Mouse (Mus musculus): ENCODE data around the gene Dguok. TPM values are rescaled to one million over a fixed set of nuclear protein-coding genes. Genes with fewer than 3 reads are reported as not detected.

Gene Dguok
- polyA plus RNA-seq, 1 experiment: 64.1 TPM

GRCm38 (mm10) chr6:83459034-83459644 is 47.6 kb downstream of the Dguok start, which contains the start of gene Tet3:
TSS of gene Tet3 (minus strand) at chr6:83459084.
- DNase-seq (ENCODE audit: extremely low spot score in 1 of 2, low spot score in 1 of 2): no peak

DNA sequence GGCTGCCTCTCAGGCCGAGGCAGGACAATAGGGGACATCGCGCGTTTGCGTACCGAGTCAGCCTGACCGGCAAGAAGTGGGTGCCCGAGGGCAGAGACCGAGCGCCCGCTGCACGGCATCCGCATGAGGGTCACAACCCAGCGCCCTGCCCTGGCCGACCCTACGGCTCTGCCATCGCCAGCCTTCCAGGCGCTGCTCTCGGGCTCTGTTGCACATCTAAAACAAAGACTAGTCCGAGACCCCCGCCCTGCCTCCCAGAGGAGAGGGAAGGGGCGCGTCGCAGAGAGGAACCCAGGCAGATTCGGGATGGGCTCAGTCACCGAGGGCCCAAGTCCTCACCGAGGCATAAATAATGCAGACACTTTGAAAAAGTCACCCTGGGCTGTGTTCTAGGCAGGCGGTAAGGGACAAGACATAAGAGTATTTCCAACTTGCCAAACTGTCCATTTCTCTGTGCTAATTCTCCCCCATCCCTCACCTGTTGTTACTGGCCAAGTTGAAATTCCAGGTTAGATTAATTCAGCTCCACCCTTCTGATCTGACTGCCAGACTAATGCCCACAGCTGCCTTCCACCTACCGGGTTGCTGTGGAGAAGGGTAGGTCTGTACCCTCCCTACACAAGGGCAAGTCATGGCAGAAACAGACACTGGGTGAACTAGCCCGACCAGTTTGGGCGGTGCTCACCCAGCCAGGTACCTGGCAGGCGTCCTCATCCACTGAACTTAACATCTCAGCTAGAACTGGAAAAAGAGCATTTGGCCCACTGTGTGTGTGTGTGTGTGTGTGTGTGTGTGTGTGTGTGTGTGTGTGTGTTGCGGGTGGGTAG is 49.6 kb downstream of the Dguok start:
- DNase-seq (ENCODE audit: extremely low spot score in 1 of 2, low spot score in 1 of 2): no peak

DNA sequence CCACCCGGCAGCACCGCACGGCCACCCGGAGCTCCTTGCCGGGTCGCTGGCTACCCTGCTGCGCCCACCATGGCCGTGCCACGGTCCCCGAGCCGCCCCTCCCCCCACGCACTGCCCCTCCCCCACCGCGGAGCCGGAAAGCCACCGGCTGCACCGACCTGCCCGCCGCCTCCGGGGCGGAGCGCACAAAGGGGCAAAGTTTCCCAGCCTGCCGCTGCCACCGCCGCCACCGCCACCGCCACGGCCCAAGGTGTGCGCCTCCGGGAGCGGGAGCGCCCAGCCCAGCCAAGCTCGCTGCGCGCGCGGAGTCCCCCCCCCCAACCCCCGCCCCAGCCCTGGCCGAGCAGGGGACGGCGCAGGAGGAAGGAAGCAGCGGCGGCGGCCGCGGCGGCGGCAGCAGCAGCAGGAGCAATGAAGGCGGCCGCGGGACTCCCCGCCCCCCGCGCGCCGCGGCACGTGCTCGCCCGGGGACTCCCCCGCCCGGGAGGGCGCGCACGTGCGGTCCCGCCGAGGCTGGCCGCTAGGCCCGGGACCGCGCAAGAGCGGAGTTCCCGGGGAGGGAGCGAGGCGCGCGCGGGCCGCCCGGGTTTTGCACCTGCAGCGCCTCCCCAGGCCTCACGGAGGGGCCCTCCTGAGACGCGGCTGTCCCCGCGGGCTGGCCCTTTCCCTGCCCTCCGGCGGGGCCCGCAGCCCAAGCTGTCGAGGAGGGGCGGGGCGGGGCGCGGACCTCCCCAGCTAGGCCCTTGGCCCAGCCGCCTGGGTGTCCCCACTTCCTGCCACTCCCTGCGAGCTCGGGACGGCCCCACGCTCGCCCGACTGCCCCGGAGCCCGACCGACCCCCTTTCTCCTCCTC is 50.4 kb downstream of the Dguok start:
- peak in 1 of 2 experiments; percentile 33 for DNase-seq (ENCODE audit: extremely low spot score in 1 of 2, low spot score in 1 of 2)

GRCm38 (mm10) chr6:83455328-83456130 is 51.2 kb downstream of the Dguok start:
- DNase-seq (ENCODE audit: extremely low spot score in 1 of 2, low spot score in 1 of 2): no peak

GRCm38 (mm10) chr6:83453706-83454105 is 53.1 kb downstream of the Dguok start:
- DNase-seq (ENCODE audit: extremely low spot score in 1 of 2, low spot score in 1 of 2): no peak

DNA sequence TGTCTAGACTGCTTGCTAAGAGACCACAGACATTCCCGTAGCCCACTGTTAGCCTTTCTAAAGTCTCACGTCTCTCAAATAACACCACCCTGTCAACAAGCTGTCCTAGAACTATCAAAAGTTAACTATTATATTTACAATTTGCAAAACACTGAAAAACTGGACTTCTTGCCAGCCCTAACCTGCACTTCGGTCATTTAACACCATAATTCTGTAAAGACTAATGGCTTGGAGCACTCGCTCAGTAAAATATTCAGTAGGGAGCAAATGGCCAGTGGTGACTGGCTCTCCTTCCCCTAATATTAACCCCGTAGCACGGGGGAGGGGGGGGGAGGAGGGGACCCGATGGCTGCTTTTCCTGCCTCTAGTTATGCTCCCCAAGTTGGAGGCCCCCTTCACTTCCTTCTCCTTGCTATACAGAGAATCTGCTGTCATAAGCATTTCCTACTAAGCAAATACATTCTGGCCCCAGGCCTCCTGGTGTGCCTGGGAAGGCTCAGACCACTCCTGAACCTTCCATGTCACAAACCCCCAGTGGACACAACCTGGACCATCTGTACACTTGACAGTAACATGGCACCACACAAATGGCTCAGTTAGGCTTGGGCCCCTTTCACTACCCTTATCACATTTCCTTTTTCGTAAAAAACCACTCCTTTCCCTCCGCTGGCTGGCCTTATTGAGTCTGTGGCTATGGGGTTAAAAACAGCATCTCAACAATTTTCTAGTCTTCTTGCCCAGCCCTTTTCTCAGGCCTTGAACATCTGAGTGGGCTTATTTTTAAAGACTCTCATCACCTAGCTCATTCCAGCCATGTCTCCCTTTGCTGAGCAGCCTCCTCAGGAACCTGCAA is 56.1 kb downstream of the Dguok start:
- no peak for DNase-seq (ENCODE audit: extremely low spot score in 1 of 2, low spot score in 1 of 2)

DNA sequence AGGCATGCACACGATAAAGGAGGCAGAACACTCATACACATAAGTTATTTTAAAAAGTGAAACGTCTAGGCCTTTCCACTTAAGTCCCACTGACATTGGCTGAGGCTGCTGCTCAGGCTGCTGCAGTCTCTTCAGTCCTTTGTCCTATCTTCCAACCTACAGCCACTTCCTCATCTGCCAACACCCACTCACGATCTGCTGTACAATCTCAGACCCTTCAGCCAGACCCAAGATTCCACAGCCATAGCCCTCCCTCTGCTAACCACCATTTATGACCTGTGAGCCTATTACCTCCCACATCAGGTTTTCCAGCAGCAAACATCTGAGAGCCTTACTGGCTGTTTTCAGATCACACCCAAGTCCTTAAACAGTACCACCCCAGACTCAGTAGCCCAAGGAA is 57.3 kb downstream of the Dguok start:
- no peak for DNase-seq (ENCODE audit: extremely low spot score in 1 of 2, low spot score in 1 of 2)

- DNase-seq (ENCODE audit: extremely low spot score in 1 of 2, low spot score in 1 of 2): no peak
Observed at GRCm38 (mm10) chr6:83448911-83449310, 57.9 kb downstream of the Dguok start.

DNA sequence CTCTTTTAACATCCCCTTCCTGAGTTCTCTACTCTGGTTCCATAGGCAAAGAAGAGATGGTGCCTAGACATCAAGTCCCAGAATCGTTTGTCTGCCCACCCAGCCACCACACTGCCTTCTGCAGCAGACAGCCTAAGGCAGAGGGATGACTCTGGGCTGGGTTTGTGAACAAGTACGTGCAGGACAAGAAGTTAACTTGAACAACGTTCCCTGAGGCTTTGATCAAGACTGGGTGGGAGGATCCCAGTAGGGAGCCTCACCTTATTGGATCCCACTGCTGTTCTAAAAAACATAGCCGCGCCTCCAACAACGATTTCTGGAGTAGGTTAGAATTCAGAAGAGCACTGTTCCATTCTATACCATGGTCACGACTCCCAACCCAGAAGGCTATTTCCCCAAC is 59.7 kb downstream of the Dguok start:
- DNase-seq (ENCODE audit: extremely low spot score in 1 of 2, low spot score in 1 of 2): no peak

DNA sequence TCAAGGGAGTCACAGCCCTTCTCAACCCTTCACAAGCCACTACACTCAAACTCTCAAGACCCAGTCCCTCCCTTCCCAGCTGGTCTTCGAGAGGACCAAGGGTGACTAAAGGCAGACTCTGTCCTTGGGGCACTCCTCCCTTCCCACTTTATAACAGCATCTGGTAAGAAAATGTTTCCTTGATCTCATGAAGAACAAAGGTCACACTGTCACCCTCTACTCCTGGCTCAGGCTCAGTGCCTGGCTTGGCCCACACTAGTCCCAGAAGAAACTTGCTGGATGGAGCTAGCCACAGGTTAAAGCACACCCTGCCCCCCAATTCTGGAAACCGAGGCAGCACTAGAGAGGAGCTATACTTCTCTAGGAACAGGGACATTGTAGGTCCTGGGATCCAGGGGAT is 61.0 kb downstream of the Dguok start:
- no peak for DNase-seq (ENCODE audit: extremely low spot score in 1 of 2, low spot score in 1 of 2)

GRCm38 (mm10) chr6:83443441-83444340 is 63.1 kb downstream of the Dguok start:
- peak; percentile 33 to 74 for DNase-seq (ENCODE audit: extremely low spot score in 1 of 2, low spot score in 1 of 2)

GRCm38 (mm10) chr6:83442639-83443038 is 64.1 kb downstream of the Dguok start:
- DNase-seq (ENCODE audit: extremely low spot score in 1 of 2, low spot score in 1 of 2): peak; percentile 28 to 60

DNA sequence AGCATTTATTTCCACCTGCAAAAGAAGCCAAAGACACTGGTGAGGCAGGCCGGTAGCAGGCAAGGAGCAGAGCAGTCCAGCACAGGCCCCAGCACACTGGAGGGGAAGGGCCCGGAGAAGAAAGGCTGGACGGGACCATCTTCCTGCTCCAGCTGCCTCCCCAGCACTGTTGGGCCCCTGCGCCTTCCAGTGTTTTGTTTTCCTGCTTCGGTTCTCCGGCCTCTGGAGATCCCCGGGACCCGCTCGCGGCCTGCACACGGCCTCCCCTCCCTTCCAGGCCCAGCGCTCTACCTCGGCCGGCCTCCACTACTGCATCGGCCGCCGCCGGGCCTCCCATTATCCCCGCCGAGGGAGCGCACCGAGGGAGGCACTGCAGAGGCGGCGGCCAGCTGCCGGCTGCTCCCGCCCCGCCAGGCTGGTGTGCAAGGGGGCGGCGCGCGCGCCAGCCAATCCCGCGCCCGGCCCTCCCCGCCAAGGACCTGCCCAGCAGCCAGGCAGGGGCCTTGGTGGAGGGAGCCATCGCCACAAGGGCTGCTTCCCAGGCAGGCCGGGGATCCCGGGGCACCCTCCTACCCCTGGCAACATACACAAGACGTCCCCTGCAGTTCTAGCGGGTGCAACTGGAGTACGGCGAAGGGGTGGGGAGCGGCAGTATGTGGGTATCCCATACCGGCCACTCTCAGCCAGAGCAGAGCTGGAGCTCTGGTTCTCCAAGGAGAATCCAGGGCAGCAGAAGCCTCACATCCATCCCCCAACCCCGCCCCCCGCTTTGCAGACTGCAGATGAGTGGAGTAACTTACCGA is 65.3 kb downstream of the Dguok start:
- peak; percentile 64 to 89 for DNase-seq (ENCODE audit: extremely low spot score in 1 of 2, low spot score in 1 of 2)

GRCm38 (mm10) chr6:83440510-83441258 is 66.1 kb downstream of the Dguok start:
- DNase-seq (ENCODE audit: extremely low spot score in 1 of 2, low spot score in 1 of 2): peak; percentile 84 to 91

DNA sequence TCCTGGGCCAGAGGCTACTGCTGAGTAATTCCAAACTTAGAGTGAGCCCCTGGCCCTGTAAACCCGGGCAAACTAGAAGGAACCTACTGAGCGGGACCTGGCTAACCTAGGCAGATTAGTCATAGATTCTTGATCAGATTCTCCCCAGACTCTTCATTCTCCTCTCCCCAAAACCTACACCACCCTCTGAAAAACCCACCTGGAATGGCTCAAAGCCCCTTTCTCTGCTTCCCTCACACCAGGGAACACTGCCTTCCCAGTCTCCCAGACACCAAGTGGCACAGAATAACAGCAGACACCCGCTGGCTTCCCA is 66.6 kb downstream of the Dguok start:
- no peak for DNase-seq (ENCODE audit: extremely low spot score in 1 of 2, low spot score in 1 of 2)

DNA sequence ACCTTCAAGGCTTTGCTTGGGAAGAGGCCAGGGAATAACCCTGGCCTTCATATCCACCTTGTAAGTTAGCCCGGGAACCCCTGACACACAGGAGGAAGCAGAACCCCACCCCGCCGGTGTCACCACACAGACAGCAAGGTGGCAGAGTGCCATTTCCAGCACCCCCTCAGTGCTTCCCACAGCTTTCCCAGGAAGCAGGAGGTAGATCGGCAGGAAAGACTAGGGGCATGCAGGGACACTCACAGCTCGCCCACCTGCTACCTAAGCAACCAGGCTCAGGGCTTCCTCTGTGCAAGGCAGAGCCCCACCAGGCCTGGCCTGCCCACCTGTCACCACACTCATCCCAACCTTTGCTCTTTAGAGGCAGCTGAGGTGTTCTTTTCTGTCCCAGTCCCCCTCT is 67.0 kb downstream of the Dguok start:
- peak in 1 of 2 experiments; percentile 65 for DNase-seq (ENCODE audit: extremely low spot score in 1 of 2, low spot score in 1 of 2)
